Mouse (Mus musculus) neural tube, embryonic 15.5 days (tissue): ENCODE data around the gene Psmb8. TPM values are rescaled to one million over a fixed set of nuclear protein-coding genes. Genes with fewer than 3 reads are reported as not detected.

ENCODE experiments used
- ATAC-seq: fragments of 200-750 bp; cut with Nextera tagmentation; 2 replicates; pipeline ENCODE4 v1.8.0; 2017; ENCODE audit warnings: mild to moderate bottlenecking, moderate TSS enrichment, moderate library complexity; ENCODE audit not compliant: low FRiP score
- H3K27ac ChIP-seq: fragments of 300-500 bp; sonication (generic); replicated peaks from 2 replicates; pipeline ENCODE4 v1.5.1; 2015; ENCODE audit warnings: mild to moderate bottlenecking, inconsistent platforms
- H3K27me3 ChIP-seq: fragments of 300-500 bp; sonication (generic); replicated peaks from 2 replicates; pipeline ENCODE4 v1.6.1; 2015; ENCODE audit warnings: inconsistent platforms
- H3K36me3 ChIP-seq: fragments of 300-500 bp; sonication (generic); 2 replicates; pipeline ENCODE4 v1.6.1; 2015; ENCODE audit warnings: inconsistent platforms
- H3K4me1 ChIP-seq: fragments of 300-500 bp; sonication (generic); 2 replicates; pipeline ENCODE4 v1.6.1; 2015; ENCODE audit warnings: inconsistent platforms
- H3K4me2 ChIP-seq: fragments of 300-500 bp; sonication (generic); 2 replicates; pipeline ENCODE4 v1.6.1; 2015; ENCODE audit warnings: inconsistent platforms, mild to moderate bottlenecking, moderate library complexity
- H3K4me3 ChIP-seq: fragments of 300-500 bp; sonication (generic); replicated peaks from 2 replicates; pipeline ENCODE4 v1.5.1; 2015; ENCODE audit warnings: mild to moderate bottlenecking, inconsistent platforms
- H3K9ac ChIP-seq: fragments of 300-500 bp; sonication (generic); replicated peaks from 2 replicates; pipeline ENCODE4 v1.6.1; 2015; ENCODE audit warnings: mild to moderate bottlenecking, inconsistent platforms
- H3K9me3 ChIP-seq: fragments of 300-500 bp; sonication (generic); replicated peaks from 2 replicates; pipeline ENCODE4 v1.6.1; 2016; ENCODE audit warnings: inconsistent platforms
- WGBS: fragments of 180-500 bp; shearing (Covaris S2); methylation state at CpG from one replicate; pipeline ENCODE4 v1.1.7; 2015; ENCODE audit warnings: mixed read lengths; 5-methylcytosine and 5-hydroxymethylcytosine counted together
- polyA plus RNA-seq: library from polyadenylated mRNA; unstranded; fragments of >200 nt; fragmentation: Nextera tagmentation; extraction: Ambion mirVana; gene quantifications from 2 replicates; pipeline ENCODE4 v1.2.1, GENCODE M21; 2015

The Psmb8 gene
- polyA plus RNA-seq, 1 experiment from 2014 or later: 3.8 TPM

GRCm38 (mm10) chr17:34236691-34237090, 39.2 kb downstream of the Psmb8 start:
- no peaks in the 10 kb centered on the region for H3K36me3 ChIP-seq
- no peak overlapping the region for H3K9ac ChIP-seq
- 87% methylated on average over 5 of the region's 5 CpGs for WGBS
- no peak for ATAC-seq
- H3K27ac ChIP-seq: no peak overlapping the region
- no peaks in the 10 kb centered on the region; the same call in 1 of the 2 replicates for H3K9me3 ChIP-seq
- H3K4me1 ChIP-seq: no peaks in the 10 kb centered on the region
- H3K4me2 ChIP-seq: no peak overlapping the region
- no peak overlapping the region for H3K4me3 ChIP-seq
- no peaks in the 10 kb centered on the region for H3K27me3 ChIP-seq

DNA sequence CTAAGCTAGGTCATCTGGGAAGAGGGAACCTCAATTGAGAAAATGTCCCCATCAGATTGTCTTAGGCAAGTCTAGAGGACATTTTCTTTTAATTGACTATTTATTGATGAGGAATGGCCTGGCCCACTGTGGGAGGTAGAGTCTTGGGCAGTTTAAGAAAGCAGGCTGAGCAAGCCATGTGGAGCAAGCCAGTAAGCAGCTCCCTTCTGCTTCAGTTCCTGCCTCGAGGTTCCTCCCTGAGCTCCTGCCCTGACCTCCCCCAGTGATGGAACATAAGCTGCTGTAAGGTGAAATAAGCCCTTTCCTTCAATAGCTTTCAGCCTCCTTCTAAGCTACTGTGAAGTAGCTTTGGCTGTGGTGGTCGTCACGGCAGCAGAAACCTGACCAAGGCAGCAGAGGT, 40.2 kb downstream of the Psmb8 start:
- Histone ChIP-seq H3K4me3 (no peak overlapping the region), H3K4me1 (no peaks in the 10 kb centered on the region), H3K9ac (no peak overlapping the region), H3K36me3 (no peaks in the 10 kb centered on the region), H3K27me3 (no peaks in the 10 kb centered on the region), H3K27ac (no peak overlapping the region), H3K9me3 (no peaks in the 10 kb centered on the region; the same call in 1 of the 2 replicates), H3K4me2 (no peak overlapping the region)
- WGBS: 82% methylated on average over 3 of the region's 3 CpGs
- ATAC-seq: no peak

- H3K9me3 ChIP-seq: no peaks in the 10 kb centered on the region; the same call in 1 of the 2 replicates
- no peak within 1 kb of the TSS for H3K4me3 ChIP-seq
- WGBS: 73% methylated on average over 3 of the region's 3 CpGs
- H3K27me3 ChIP-seq: no peaks in the 10 kb centered on the region
- H3K4me2 ChIP-seq: no peak within 1 kb of the TSS
- no peak within 1 kb of the TSS for H3K9ac ChIP-seq
- H3K27ac ChIP-seq: no peak within 1 kb of the TSS
- ATAC-seq: no peak
- no peaks in the 10 kb centered on the region for H3K36me3 ChIP-seq
- no peaks in the 10 kb centered on the region for H3K4me1 ChIP-seq
Measured at GRCm38 (mm10) chr17:34238706-34239105, 41.2 kb downstream of the Psmb8 start, which contains the start of gene H2-Ob. Gene H2-Ob, plus strand, starts transcription at chr17:34238903.

DNA sequence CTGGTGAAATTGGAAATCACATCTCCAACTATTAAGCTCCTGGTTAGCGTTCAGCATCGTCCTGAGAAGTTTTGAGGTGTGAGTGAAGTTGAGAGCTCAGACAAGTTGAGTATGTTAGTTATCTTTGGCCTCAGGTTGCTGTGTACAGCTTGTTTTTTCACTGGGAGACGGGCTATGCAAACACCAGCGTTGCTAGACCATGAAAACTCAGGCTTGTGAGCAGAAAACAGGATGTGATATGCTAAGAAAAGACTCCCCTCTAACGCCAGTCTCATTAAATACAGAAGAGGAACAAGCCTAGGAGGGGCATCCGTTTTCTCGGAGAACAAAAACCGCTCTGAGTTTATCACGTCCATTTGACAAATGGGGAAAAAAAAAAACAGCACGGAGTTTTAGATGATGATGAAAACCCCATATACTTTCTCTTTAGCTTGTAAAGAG, 42.1 kb downstream of the Psmb8 start:
- no peaks in the 10 kb centered on the region for H3K36me3 ChIP-seq
- no peaks in the 10 kb centered on the region for H3K27me3 ChIP-seq
- no peak for ATAC-seq
- H3K4me1 ChIP-seq: no peaks in the 10 kb centered on the region
- H3K9me3 ChIP-seq: no peaks in the 10 kb centered on the region; the same call in 1 of the 2 replicates
- H3K9ac ChIP-seq: no peak overlapping the region
- H3K4me3 ChIP-seq: no peak overlapping the region
- H3K27ac ChIP-seq: no peak overlapping the region
- WGBS: 69% methylated on average over 10 of the region's 10 CpGs
- H3K4me2 ChIP-seq: no peak overlapping the region

GRCm38 (mm10) chr17:34240366-34240765, 42.8 kb downstream of the Psmb8 start:
- H3K9ac ChIP-seq: no peak overlapping the region
- no peak overlapping the region for H3K4me3 ChIP-seq
- no peak overlapping the region for H3K27ac ChIP-seq
- 73% methylated on average over 3 of the region's 3 CpGs for WGBS
- no peaks in the 10 kb centered on the region for H3K36me3 ChIP-seq
- H3K27me3 ChIP-seq: no peaks in the 10 kb centered on the region
- H3K9me3 ChIP-seq: no peaks in the 10 kb centered on the region; the same call in 1 of the 2 replicates
- H3K4me1 ChIP-seq: no peaks in the 10 kb centered on the region
- no peak for ATAC-seq
- H3K4me2 ChIP-seq: no peak overlapping the region

DNA sequence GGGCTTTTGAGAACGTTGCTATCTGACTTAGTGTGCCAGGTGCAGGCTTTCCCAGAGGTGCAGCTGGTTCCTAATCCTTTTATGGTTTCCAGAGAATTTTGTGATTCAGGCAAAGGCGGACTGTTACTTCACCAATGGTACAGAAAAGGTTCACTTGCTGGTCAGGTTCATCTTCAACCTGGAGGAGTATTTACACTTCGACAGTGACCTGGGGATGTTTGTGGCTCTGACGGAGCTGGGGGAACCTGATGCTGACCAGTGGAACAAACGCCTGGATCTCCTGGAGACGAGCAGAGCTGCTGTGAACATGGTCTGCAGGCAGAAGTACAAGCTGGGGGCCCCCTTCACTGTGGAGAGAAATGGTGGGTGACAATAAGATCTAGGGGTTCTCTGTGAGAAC, 43.4 kb downstream of the Psmb8 start:
- H3K4me1 ChIP-seq: no peaks in the 10 kb centered on the region
- H3K36me3 ChIP-seq: no peaks in the 10 kb centered on the region
- H3K9ac ChIP-seq: no peak overlapping the region
- ATAC-seq: no peak
- no peak overlapping the region for H3K27ac ChIP-seq
- H3K4me2 ChIP-seq: no peak overlapping the region
- H3K27me3 ChIP-seq: no peaks in the 10 kb centered on the region
- H3K9me3 ChIP-seq: no peaks in the 10 kb centered on the region; the same call in 1 of the 2 replicates
- 84% methylated on average over 6 of the region's 6 CpGs for WGBS
- H3K4me3 ChIP-seq: no peak overlapping the region

- H3K9me3 ChIP-seq: no peaks in the 10 kb centered on the region; the same call in 1 of the 2 replicates
- no peak for ATAC-seq
- H3K4me2 ChIP-seq: no peak overlapping the region
- no peaks in the 10 kb centered on the region for H3K27me3 ChIP-seq
- H3K4me1 ChIP-seq: no peaks in the 10 kb centered on the region
- no peaks in the 10 kb centered on the region for H3K36me3 ChIP-seq
- 80% methylated on average over 4 of the region's 4 CpGs for WGBS
- no peak overlapping the region for H3K4me3 ChIP-seq
- no peak overlapping the region for H3K27ac ChIP-seq
- no peak overlapping the region for H3K9ac ChIP-seq
Measured at GRCm38 (mm10) chr17:34244656-34245055, 47.1 kb downstream of the Psmb8 start.

- Histone ChIP-seq H3K36me3 (no peaks in the 10 kb centered on the region), H3K27ac (no peak overlapping the region), H3K4me2 (no peak overlapping the region), H3K4me1 (no peaks in the 10 kb centered on the region), H3K9me3 (no peaks in the 10 kb centered on the region; the same call in 1 of the 2 replicates), H3K4me3 (no peak overlapping the region), H3K9ac (no peak overlapping the region), H3K27me3 (no peaks in the 10 kb centered on the region)
- 94% methylated on average over 3 of the region's 3 CpGs for WGBS
- ATAC-seq: no peak
Measured at GRCm38 (mm10) chr17:34247047-34247446, 49.5 kb downstream of the Psmb8 start.

DNA sequence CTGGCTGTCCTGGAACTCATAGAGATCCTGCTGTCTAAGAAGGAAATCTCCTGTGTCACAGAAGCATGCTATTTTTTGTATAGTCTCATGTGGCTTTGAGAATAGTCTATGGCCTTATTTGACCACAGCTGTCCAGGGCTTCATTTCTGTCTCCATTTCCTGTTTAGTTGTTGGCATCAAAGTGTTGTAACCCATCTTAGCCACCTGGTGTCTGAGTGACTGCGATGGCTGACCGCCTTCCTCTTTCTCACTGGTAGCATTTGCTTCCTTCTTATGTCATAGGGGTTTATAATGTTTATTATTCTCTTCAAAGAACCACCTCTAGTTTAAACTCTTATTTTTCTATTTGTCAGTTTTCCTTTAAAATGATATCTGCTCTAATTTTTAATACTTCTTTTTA, 51.2 kb downstream of the Psmb8 start:
- Histone ChIP-seq H3K4me1 (no peaks in the 10 kb centered on the region), H3K27me3 (no peaks in the 10 kb centered on the region), H3K27ac (no peak overlapping the region), H3K36me3 (no peaks in the 10 kb centered on the region), H3K4me3 (no peak overlapping the region), H3K9ac (no peak overlapping the region), H3K9me3 (no peaks in the 10 kb centered on the region), H3K4me2 (no peak overlapping the region)
- ATAC-seq: no peak
- WGBS: 61% methylated on average over 2 of the region's 2 CpGs

- no peak overlapping the region for H3K4me2 ChIP-seq
- H3K27me3 ChIP-seq: no peaks in the 10 kb centered on the region
- no peak for ATAC-seq
- no peaks in the 10 kb centered on the region for H3K9me3 ChIP-seq
- H3K36me3 ChIP-seq: no peaks in the 10 kb centered on the region
- H3K4me3 ChIP-seq: no peak overlapping the region
- H3K27ac ChIP-seq: no peak overlapping the region
- WGBS: 42% methylated on average over 3 of the region's 3 CpGs
- H3K4me1 ChIP-seq: no peaks in the 10 kb centered on the region
- no peak overlapping the region for H3K9ac ChIP-seq
Measured at GRCm38 (mm10) chr17:34249361-34249760, 51.8 kb downstream of the Psmb8 start.

GRCm38 (mm10) chr17:34249878-34250277, 52.4 kb downstream of the Psmb8 start:
- no peak overlapping the region for H3K9ac ChIP-seq
- no peaks in the 10 kb centered on the region for H3K9me3 ChIP-seq
- 20% methylated on average over 4 of the region's 4 CpGs for WGBS
- no peak for ATAC-seq
- no peak overlapping the region for H3K4me3 ChIP-seq
- no peak overlapping the region for H3K27ac ChIP-seq
- no peaks in the 10 kb centered on the region for H3K36me3 ChIP-seq
- no peaks in the 10 kb centered on the region for H3K4me1 ChIP-seq
- no peaks in the 10 kb centered on the region for H3K27me3 ChIP-seq
- H3K4me2 ChIP-seq: no peak overlapping the region
